17 mouse cellular contexts compared by ENCODE assay signal in genomic region chr7:136852721-136853120, GRCm38 (mm10). TPM values are rescaled to one million over a fixed set of nuclear protein-coding genes. Genes with fewer than 3 reads are reported as not detected.
A peak's percentile ranks its signal among the peaks of the same experiment; 100 is the strongest.
DNase-seq lines count a peak whose midpoint lies in the region; ATAC-seq and TF ChIP-seq lines count a peak whose summit lies in the region.
"Had no signal": no experiment of that assay in that cellular context is flagged by ENCODE, and none has a peak within 500 bp of the region (broad histone marks: within the 10 kb centered on the region; RNA-seq: fewer than 3 reads in every experiment).

No protein-coding gene starts in this region.

- 0 out of 2 replicates have a peak overlapping the region, but pooled peaks have one; percentile 17 for H3K27ac ChIP-seq in heart, embryonic 13.5 days (replicated peaks)
- no peak overlapping the region for H3K27ac ChIP-seq in cerebellum, adult 2 months (ENCODE audit: insufficient read depth, low read length)
- H3K27ac ChIP-seq: embryonic facial prominence, embryonic 13.5 days; forebrain, embryonic 10.5 days; limb, embryonic 15.5 days; lung, embryonic 15.5 days had no signal

- H3K27me3 ChIP-seq in heart, embryonic 13.5 days (replicated peaks): peaks cover 7% of the 10 kb centered on the region; the same call in 1 of the 2 replicates
- H3K27me3 ChIP-seq in cerebellum, adult 2 months (ENCODE audit: control insufficient read depth, insufficient read depth, low read length): no peaks in the 10 kb centered on the region; the same call in 1 of the 2 replicates
- H3K27me3 ChIP-seq: embryonic facial prominence, embryonic 13.5 days; limb, embryonic 15.5 days had no signal

- H3K36me3 ChIP-seq in heart, embryonic 13.5 days: no peaks in the 10 kb centered on the region
- H3K36me3 ChIP-seq: embryonic facial prominence, embryonic 13.5 days; forebrain, embryonic 10.5 days; limb, embryonic 15.5 days; lung, embryonic 15.5 days had no signal

- no peak overlapping the region for H3K9ac ChIP-seq in heart, embryonic 13.5 days
- H3K9ac ChIP-seq: embryonic facial prominence, embryonic 13.5 days; limb, embryonic 15.5 days; lung, embryonic 15.5 days had no signal

- peak; percentile 29 to 70 for DNase-seq in heart, adult 18-20 months
- no peak for DNase-seq in heart, postnatal 10 days
- DNase-seq in kidney, postnatal 36 days: peak; percentile 10 to 16
- no peak for DNase-seq in kidney, postnatal 4 days
- peak; percentile 24 to 31 for DNase-seq in heart, postnatal 14 days
- no peak for DNase-seq in cerebellum, adult 2 months
- DNase-seq: cerebellum, adult 11-12 months; kidney, postnatal 10 days; thymus, adult 18-20 months had no signal

- no peaks in the 10 kb centered on the region for H3K9me3 ChIP-seq in heart, embryonic 13.5 days
- H3K9me3 ChIP-seq: embryonic facial prominence, embryonic 13.5 days; forebrain, embryonic 10.5 days; limb, embryonic 15.5 days; lung, embryonic 15.5 days had no signal

- no peak for TF ChIP-seq POLR2A in cerebellum, adult 2 months (IDR thresholded peaks at IDR 0.05; ENCODE audit: borderline replicate concordance, insufficient read depth, low read length)

- TF ChIP-seq CTCF in cerebellum, adult 2 months (IDR thresholded peaks at IDR 0.05; ENCODE audit: borderline replicate concordance, insufficient read depth, low read depth, low read length): no peak

- intact Hi-C loops in heart, postnatal 10 days (cut with DNase I): loop anchor here (5.0 kb wide), 1 partner anchor 465 kb away; no protein-coding TSS in a partner anchor
- intact Hi-C loops in heart, postnatal 14 days (cut with DNase I): loop anchor here (5.0 kb wide), 1 partner anchor 360 kb away; no protein-coding TSS in a partner anchor

- peaks cover 24% of the 10 kb centered on the region for H3K4me1 ChIP-seq in heart, embryonic 13.5 days
- H3K4me1 ChIP-seq in cerebellum, adult 2 months (ENCODE audit: control insufficient read depth, insufficient read depth, low read length): no peaks in the 10 kb centered on the region
- H3K4me1 ChIP-seq: embryonic facial prominence, embryonic 13.5 days; forebrain, embryonic 10.5 days; limb, embryonic 15.5 days had no signal

- WGBS in heart, embryonic 13.5 days: 53% methylated on average over 4 of the region's 4 CpGs
- 66% methylated on average over 4 of the region's 4 CpGs for whole genome bisulfite sequencing in cerebellum, adult 2 months

- no peak overlapping the region for H3K4me2 ChIP-seq in heart, embryonic 13.5 days
- H3K4me2 ChIP-seq: embryonic facial prominence, embryonic 13.5 days; limb, embryonic 15.5 days; lung, embryonic 15.5 days; midbrain, embryonic 11.5 days had no signal

- ATAC-seq in heart, embryonic 13.5 days (ENCODE audit: extremely low read depth, insufficient number of reproducible peaks, low FRiP score, low TSS enrichment): no peak
- ATAC-seq: CD4-positive, CD25-positive, alpha-beta regulatory T cell, adult 4 months had no signal

- H3K4me3 ChIP-seq in heart, embryonic 13.5 days: no peak overlapping the region
- no peak overlapping the region for H3K4me3 ChIP-seq in cerebellum, adult 2 months (replicated peaks; ENCODE audit: insufficient read depth, low read depth, low read length)
- H3K4me3 ChIP-seq: embryonic facial prominence, embryonic 13.5 days; forebrain, embryonic 10.5 days; limb, embryonic 15.5 days; lung, embryonic 15.5 days had no signal

RNA-seq across cellular contexts. Expression of gene Mgmt, which starts 41.7 kb away (rescaled TPM):
- 1 to 10 TPM; 5.9 to 6.0 TPM for total RNA-seq in heart, adult 18-20 months (2021)
- 1 to 10 TPM; 5.2 to 5.4 TPM for total RNA-seq in heart, postnatal 10 days (2021)
- 3.9 and 5.3 TPM in 2 replicates for polyA plus RNA-seq in heart, embryonic 13.5 days (2015; fragmentation: Nextera tagmentation; extraction: Ambion mirVana)
- 1 to 10 TPM; 3.4 to 3.6 TPM for total RNA-seq in heart, postnatal 14 days (2021)
- polyA plus RNA-seq in cerebellum, adult 2 months (2012; rRNA removed): 0.92 and 1.2 TPM in 2 replicates
- total RNA-seq: MEL had no signal

Comparison
In these comparisons a context has a peak if more than half of its experiments do, and no peak if none do; other contexts are left out.
1. DNase-seq: peak in heart, adult 18-20 months (2 of 2), kidney, postnatal 36 days (2 of 2) and heart, postnatal 14 days (2 of 2); none in heart, postnatal 10 days (0 of 2), kidney, postnatal 4 days (0 of 2) and cerebellum, adult 2 months (0 of 2).